Mouse (Mus musculus) midbrain, postnatal 0 days (tissue): ENCODE results near the gene Kirrel. TPM values are rescaled to one million over a fixed set of nuclear protein-coding genes. Genes with fewer than 3 reads are reported as not detected.

Experiments used
- ATAC-seq: fragments of 200-750 bp; cut with Nextera tagmentation; 2 replicates; pipeline ENCODE4 v1.8.0; 2017; ENCODE audit warnings: moderate number of reproducible peaks, mild to moderate bottlenecking, moderate TSS enrichment, moderate library complexity; ENCODE audit not compliant: low FRiP score
- DNase-seq: peaks from one replicate; pipeline ENCODE4 v3.0.0-alpha.2; 2015; ENCODE audit warnings: low spot score
- H3K27ac ChIP-seq: fragments of 300-500 bp; sonication (generic); 2 replicates; pipeline ENCODE4 v1.5.1; 2014; ENCODE audit warnings: low read depth, mild to moderate bottlenecking, low read length, mixed read lengths
- H3K27me3 ChIP-seq: fragments of 300-500 bp; sonication (generic); 2 replicates; pipeline ENCODE4 v1.6.1; 2014; ENCODE audit warnings: low read length, control low read depth, mixed read lengths; ENCODE audit not compliant: insufficient read depth
- H3K36me3 ChIP-seq: fragments of 300-500 bp; sonication (generic); 2 replicates; pipeline ENCODE4 v1.6.1; 2014; ENCODE audit warnings: low read length, control low read depth, mixed read lengths; ENCODE audit not compliant: insufficient read depth
- H3K4me1 ChIP-seq: fragments of 300-500 bp; sonication (generic); 2 replicates; pipeline ENCODE4 v1.6.1; 2014; ENCODE audit warnings: mild to moderate bottlenecking, control low read depth, antibody characterized with exemption, low read length, mixed read lengths; ENCODE audit not compliant: insufficient read depth
- H3K4me2 ChIP-seq: fragments of 300-500 bp; sonication (generic); 2 replicates; pipeline ENCODE4 v1.6.1; 2014; ENCODE audit warnings: low read depth, mild to moderate bottlenecking, low read length, mixed read lengths; ENCODE audit not compliant: poor library complexity, severe bottlenecking
- H3K4me3 ChIP-seq: fragments of 300-500 bp; sonication (generic); 2 replicates; pipeline ENCODE4 v1.5.1; 2014; ENCODE audit warnings: low read depth, mild to moderate bottlenecking, low read length, moderate library complexity
- H3K9ac ChIP-seq: fragments of 300-500 bp; sonication (generic); replicated peaks from 2 replicates; pipeline ENCODE4 v1.6.1; 2014; ENCODE audit warnings: mild to moderate bottlenecking, low read length, moderate library complexity, mixed read lengths; ENCODE audit not compliant: poor library complexity, severe bottlenecking
- H3K9me3 ChIP-seq: fragments of 300-500 bp; sonication (generic); 2 replicates; pipeline ENCODE4 v1.6.1; 2016; ENCODE audit warnings: low read length, control low read depth
- CTCF ChIP-seq: IDR thresholded peaks from 2 replicates; pipeline ENCODE4 v1.5.1; 2016; ENCODE audit warnings: antibody characterized with exemption, mild to moderate bottlenecking
- WGBS: fragments of 180-500 bp; shearing (Covaris S2); extraction: QIAGEN DNeasy Blood & Tissue Kit; methylation state at CpG from one replicate; pipeline ENCODE4 v1.1.7; 2014; 5-methylcytosine and 5-hydroxymethylcytosine counted together
- polyA plus RNA-seq: library from polyadenylated mRNA; unstranded; fragments of >200 nt; fragmentation: Nextera tagmentation; extraction: Ambion mirVana; gene quantifications from 2 replicates; pipeline ENCODE4 v1.2.1, GENCODE M21; 2015
- total RNA-seq: library from RNA; depleted of rRNA; stranded (reverse); fragments of >200 nt; gene quantifications from 2 replicates; pipeline ENCODE4 v1.2.3, GENCODE M21; 2014

Gene Kirrel
- total and polyA plus RNA-seq, 2 experiments from 2014 or later, result 3.3 to 11.1 TPM

DNA sequence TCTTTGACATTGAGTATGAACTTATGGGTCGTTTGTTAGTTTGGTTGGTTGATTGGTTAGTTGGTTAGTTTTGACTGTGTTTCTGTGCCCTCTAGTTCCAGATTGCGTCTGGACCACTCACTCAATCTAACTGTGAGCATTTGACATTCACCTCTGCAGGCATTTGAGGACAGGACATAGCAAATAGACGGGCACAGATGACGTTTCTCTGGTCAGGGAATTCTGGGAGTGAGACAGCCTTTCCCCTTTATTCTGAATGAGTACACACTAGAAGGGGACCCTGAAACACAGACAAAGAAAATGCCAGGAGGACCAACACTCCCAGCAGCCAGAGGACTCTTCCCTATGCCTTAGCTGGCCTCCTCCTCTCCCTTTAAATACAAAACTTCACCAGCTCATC is 2.1 kb upstream of the Kirrel start:
- no peak overlapping the region for H3K4me2 ChIP-seq
- no peaks in the 10 kb centered on the region for H3K36me3 ChIP-seq
- H3K9ac ChIP-seq, result no peak overlapping the region
- H3K27me3 ChIP-seq, result no peaks in the 10 kb centered on the region
- H3K9me3 ChIP-seq, result no peaks in the 10 kb centered on the region
- ATAC-seq, result no peak
- H3K27ac ChIP-seq, result no peak overlapping the region
- H3K4me1 ChIP-seq, result no peaks in the 10 kb centered on the region
- DNase-seq, result no peak
- WGBS, result 81% methylated on average over 4 of the region's 4 CpGs
- no peak overlapping the region for H3K4me3 ChIP-seq
- TF ChIP-seq CTCF, result no peak

DNA sequence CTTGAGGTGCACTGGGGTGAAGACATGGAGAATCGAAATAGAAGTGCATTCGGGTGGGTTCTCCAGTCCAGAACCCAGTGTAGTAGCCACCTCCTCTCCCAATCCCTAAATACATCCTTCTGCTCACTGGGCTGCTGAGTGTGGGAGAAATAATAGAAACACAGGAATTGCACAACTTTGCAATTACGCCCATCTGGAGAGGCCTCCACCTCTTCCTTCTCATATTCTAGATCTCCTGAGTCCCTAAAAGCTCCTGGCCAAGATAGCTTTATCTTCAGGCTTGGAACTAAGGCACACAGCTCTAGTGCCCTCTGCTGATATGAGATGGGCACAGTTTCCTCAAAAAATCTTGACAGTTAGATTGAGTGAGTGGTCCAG is 880 bp upstream of the Kirrel start:
- 52% methylated on average over 3 of the region's 3 CpGs for WGBS
- peak overlapping the region; percentile 65; the same call in 1 of the 2 replicates for H3K4me3 ChIP-seq
- ATAC-seq (no peak), DNase-seq (peak; percentile 75)
- no peak overlapping the region for H3K9ac ChIP-seq
- H3K27ac ChIP-seq, result 0 out of 2 replicates have a peak overlapping the region, but pooled peaks have one; percentile 79
- H3K9me3 ChIP-seq, result no peaks in the 10 kb centered on the region
- no peaks in the 10 kb centered on the region for H3K36me3 ChIP-seq
- TF ChIP-seq CTCF, result peak; percentile 87
- peak overlapping the region; percentile 64 for H3K4me2 ChIP-seq
- H3K4me1 ChIP-seq, result 0 out of 2 replicates have a peak, but pooled peaks cover 5% of the 10 kb centered on the region
- H3K27me3 ChIP-seq, result no peaks in the 10 kb centered on the region

DNA sequence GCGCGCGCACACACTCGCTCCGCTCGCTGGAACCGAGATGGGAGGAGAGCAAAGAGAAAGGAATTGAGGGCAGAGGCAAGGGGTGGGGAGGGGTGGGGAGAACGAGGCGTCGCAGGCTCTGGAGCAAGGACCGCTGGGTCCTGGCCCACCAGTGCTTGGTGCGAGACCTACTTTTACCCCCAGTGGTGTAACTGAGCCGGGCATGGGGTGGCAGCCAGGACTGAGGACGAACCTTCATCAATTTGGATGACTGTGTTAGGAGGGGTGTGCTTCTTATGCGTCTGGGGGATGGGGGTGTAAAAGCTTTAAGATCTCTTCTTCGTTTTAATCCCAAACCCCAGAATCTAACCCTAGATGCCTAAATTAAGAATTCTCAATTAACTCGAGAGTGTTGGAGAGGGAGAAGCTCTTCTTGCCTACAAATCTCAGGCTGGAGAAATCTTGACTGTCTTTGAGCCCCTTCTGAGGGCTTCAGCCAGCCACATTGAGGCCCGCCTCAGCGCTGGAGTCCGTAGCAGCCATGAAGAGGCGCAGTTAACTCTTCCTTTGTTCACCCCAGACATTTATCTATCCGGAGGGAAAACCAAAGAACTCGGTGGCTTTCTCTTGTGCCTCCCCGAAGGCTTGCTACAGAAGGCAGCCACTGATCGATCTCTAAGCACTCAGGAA is 356 bp upstream of the Kirrel start:
- peak; percentile 48 for TF ChIP-seq CTCF
- Histone ChIP-seq H3K36me3 (no peaks in the 10 kb centered on the region), H3K9ac (peak overlapping the region; percentile 61), H3K27ac (peak overlapping the region; percentile 79), H3K4me2 (peak overlapping the region; percentile 64), H3K4me3 (peak overlapping the region; percentile 65), H3K9me3 (no peaks in the 10 kb centered on the region), H3K4me1 (0 out of 2 replicates have a peak, but pooled peaks cover 5% of the 10 kb centered on the region), H3K27me3 (no peaks in the 10 kb centered on the region)
- 1% methylated on average over 25 of the region's 25 CpGs for WGBS
- ATAC-seq, result no peak; the same call in 1 of the 2 replicates
- DNase-seq, result no peak

DNA sequence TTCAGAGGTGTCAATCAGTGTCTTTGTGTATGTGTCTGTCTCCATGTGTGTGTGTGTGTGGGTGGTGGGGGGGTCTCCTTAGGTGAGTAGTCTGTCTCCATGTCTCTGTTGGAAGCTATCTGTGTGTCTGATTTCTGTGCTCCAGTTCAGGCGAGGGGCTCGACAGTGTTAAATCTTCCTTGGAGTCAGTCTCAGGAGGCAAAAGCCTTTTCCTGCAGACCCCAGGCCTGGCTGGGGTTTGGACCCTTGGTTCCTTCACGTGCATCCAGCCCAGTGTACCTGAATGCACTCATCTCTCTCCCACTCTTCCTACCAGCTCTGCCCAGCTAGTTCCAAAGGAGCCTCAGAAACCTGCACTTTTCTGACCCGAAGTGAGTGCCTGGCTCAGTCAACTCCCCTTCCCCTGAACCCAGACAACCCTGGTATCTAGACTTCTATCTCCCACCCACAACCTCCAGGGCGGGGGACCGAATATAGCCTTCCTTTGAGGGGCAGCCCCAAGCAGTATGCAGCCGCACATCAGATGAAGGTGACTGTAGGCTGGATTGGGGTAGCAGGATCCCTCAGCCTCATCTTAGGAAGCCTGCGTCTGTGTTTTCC is 961 bp downstream of the Kirrel start:
- peak overlapping the region; percentile 64 for H3K4me2 ChIP-seq
- peak overlapping the region; percentile 61 for H3K9ac ChIP-seq
- peak overlapping the region; percentile 79; the same call in 1 of the 2 replicates for H3K27ac ChIP-seq
- no peak for TF ChIP-seq CTCF
- peak overlapping the region; percentile 65 for H3K4me3 ChIP-seq
- H3K9me3 ChIP-seq, result no peaks in the 10 kb centered on the region
- no peaks in the 10 kb centered on the region for H3K36me3 ChIP-seq
- ATAC-seq (no peak), DNase-seq (no peak)
- H3K27me3 ChIP-seq, result no peaks in the 10 kb centered on the region
- 0 out of 2 replicates have a peak, but pooled peaks cover 7% of the 10 kb centered on the region for H3K4me1 ChIP-seq
- WGBS, result 5% methylated on average over 8 of the region's 8 CpGs

DNA sequence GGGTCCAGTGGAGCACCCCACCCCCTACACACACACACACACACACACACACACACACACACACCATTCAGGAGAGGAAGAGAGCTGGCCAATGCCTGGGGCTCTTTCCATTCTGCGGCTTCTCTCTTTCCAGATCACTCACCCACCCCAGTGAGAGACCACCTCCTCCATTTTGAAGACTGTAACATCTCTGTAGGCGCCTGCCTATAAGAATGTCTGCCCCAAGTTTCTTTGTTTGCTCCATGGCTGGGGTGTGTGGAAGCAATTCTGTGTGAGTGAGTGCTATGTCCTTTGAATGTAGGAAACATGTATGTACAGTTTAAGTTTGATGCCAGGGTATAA is 1.5 kb downstream of the Kirrel start:
- TF ChIP-seq CTCF, result no peak
- Histone ChIP-seq H3K4me3 (peak overlapping the region; percentile 65), H3K4me1 (0 out of 2 replicates have a peak, but pooled peaks cover 7% of the 10 kb centered on the region), H3K36me3 (no peaks in the 10 kb centered on the region), H3K4me2 (peak overlapping the region; percentile 64), H3K27ac (peak overlapping the region; percentile 79), H3K9ac (peak overlapping the region; percentile 61), H3K27me3 (no peaks in the 10 kb centered on the region), H3K9me3 (no peaks in the 10 kb centered on the region)
- no peak for ATAC-seq
- WGBS, result 7% methylated on average over 2 of the region's 2 CpGs
- no peak for DNase-seq
